Mouse (Mus musculus): Measurements from ENCODE around the gene Sfrp2.

The Sfrp2 gene

DNA sequence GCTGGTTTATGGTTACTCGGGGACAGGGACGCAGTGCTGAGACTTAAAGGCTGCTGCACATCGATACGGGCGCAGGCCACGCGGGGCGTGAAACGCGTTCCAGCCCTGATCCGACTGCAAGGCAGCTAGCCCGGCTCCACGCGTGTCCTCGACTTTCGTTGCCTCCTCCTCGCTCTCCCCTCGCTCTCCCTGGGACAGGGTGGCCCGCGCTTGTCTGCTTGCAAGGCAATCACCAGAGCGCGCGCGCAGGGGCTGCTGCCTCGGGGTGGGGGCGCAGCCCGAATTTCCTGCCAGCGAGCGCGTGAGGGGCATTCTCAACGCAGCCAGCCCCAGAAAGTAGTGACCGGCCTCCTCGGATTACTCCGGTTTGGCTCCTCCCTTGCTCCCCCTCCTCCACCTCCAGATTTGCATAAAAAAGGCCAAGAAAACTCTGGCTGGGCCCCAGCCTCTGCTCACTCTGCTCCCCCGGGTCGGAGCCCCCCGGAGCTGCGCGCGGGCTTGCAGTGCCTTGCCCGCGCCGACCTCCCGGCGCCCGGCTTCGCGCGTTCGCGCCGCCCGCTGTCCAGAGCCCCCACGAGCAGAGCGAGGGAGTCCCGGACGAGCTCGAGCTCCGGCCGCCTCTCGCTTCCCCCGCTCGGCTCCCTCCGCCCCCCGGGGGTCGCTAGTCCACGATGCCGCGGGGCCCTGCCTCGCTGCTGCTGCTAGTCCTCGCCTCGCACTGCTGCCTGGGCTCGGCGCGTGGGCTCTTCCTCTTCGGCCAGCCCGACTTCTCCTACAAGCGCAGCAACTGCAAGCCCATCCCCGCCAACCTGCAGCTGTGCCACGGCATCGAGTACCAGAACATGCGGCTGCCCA lies at the start of gene Sfrp2:
Gene Sfrp2, plus strand, starts transcription at position 451 of the 855 bp plus-strand sequence.
- peak in 1 of 2 experiments; percentile 29 for DNase-seq (ENCODE audit: low spot score in 2 of 2)

DNA sequence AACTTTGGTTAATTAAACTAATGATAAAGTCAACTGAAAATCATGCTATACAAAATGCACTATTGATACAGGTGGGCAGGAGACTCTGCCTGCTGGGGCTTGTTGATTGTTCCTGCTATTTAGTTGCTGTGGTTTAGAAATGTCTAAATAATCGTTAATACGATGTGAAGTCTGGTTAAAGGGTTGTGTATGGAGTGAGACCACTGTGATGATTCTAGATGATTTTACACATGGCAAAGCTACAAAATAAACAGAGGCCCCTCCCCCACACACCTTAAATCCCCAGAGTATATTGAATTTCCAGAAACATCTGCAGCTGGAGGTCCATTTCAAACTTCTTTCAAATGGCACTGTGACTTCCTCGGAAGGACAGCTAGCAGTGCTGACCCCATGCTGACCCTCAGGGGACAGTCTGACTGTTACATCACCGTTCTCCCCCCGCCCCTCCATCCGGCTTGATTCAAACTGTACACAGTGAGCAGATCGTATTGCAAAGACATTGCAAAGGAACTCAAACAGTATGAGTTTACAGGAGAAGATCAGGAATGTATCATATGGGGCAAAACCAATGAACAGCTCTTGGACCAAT lies 48.4 kb upstream of the Sfrp2 start:
- no peak for DNase-seq (ENCODE audit: low spot score in 2 of 2)

- DNase-seq (ENCODE audit: low spot score in 2 of 2) = no peak
These were observed 47.5 kb upstream of the Sfrp2 start for GRCm38 (mm10) chr3:83718662-83719061.

DNA sequence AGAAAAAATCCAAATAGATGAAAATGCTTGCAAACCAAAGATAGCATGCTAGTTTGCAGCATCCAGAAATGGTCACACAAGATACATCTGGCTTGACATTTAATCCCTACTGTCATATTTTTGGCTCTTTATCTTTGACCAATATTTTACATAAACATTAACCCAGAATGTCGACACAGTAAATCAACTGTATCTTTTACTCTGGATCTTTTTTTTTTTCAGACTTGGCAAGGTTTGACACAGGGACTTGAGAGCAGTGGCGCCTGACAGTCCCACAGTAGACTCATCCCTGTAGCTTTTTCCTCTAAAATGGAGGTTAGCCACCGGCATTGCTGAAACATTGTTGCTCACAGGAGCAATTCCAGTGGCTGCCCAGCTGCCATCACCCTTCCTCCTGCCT lies 37.9 kb upstream of the Sfrp2 start:
- DNase-seq (ENCODE audit: low spot score in 2 of 2) = no peak

- no peak for DNase-seq (ENCODE audit: low spot score in 2 of 2)
These were observed 37.3 kb upstream of the Sfrp2 start for GRCm38 (mm10) chr3:83728675-83729390.

DNA sequence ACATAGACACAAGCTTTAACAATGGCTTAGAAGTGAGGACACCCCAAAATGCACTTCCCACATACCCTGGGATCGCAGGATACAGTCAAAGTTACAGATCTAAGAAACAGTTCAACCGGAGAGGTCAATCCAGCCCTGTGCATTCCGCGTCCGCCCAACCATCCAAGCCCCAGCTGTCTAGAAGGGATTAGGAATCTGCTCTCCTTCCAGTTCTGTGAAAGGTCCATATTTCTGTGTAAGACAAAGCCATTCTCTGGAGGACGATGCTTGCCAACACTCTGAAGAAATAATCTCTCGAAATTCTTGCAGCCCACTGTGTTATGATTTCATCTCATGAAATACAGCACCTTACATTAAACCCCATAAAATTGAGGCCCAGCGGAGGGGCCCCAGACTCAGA lies 32.1 kb upstream of the Sfrp2 start:
- no peak for DNase-seq (ENCODE audit: low spot score in 2 of 2)

- no peak for DNase-seq (ENCODE audit: low spot score in 2 of 2)
These were observed 29.1 kb upstream of the Sfrp2 start for GRCm38 (mm10) chr3:83736980-83737379.

DNA sequence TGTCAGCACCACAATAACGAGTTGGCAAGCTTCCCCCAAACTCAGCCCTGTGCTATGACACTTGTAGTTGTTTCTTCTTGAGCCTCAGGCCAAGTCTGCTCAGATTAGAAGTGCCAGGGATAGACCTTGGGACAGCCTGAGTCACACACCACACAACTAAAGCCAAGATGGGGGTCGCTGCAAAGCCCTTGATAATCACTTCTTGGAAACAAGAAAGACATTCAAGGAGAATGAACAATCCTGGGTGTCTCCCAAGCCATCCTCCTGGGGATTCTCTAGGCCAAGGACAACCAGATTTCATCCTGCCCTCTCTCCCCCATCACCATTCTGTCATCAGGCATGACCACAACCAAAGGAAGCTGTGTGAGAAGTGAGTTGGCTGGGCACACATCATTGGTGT lies 25.9 kb upstream of the Sfrp2 start:
- no peak for DNase-seq (ENCODE audit: low spot score in 2 of 2)

DNA sequence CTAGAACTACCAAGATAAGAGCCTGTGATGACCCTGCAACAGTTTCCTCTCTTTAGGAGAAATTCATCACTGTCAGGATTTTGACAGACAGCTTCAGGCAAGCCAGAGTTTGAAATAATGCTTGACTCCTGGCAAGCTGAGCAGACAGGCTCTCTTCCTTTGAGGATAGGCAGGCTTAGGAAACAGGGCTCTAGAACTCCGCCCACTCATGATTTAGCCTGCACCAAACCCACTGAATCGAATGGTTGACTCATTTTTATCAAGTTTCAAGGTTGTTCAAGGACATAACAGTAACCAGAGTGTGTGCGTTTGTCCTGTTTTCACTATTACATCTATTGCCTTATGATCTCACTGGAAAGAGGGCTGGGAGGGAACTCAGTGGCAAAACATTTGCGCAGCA lies 18.8 kb upstream of the Sfrp2 start:
- no peak for DNase-seq (ENCODE audit: low spot score in 2 of 2)

DNA sequence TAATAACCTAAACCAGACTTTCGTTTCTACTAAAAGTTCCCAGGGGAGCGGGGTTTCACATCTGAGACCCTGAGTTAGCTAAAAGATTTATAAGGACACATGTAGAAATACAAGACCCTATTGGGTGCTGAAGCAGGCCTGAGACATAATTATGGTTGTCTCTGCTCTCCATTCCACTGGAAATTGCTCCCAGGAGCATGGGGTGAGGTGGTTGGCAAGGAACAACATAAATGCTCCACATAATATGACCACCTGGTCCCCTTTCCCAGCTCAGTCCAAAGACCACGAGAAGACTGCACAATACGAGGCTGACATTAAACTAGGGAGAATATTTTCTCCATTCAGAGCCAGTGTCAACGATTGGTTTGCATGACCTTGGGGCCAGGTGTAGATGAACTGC lies 18.2 kb upstream of the Sfrp2 start:
- no peak for DNase-seq (ENCODE audit: low spot score in 2 of 2)

DNA sequence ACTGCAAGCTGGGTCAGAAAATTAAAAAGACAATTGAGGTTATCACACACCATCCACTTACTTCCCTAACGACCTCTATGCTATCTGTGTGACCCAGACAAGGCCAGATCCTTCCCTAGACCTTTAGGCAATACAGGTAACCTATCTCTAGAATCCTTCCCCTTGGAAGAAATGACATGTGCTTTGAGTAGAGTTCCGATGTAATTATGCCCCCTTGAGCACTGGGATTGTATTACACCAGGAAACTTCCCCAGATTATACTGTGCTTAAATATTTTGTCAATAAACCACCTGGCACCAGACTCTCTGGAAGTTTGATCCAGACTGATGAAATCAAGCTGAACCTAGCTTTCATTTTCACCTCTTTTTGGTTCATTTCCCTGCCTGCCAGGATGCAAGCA lies 14.5 kb upstream of the Sfrp2 start:
- DNase-seq (ENCODE audit: low spot score in 2 of 2) = no peak

DNA sequence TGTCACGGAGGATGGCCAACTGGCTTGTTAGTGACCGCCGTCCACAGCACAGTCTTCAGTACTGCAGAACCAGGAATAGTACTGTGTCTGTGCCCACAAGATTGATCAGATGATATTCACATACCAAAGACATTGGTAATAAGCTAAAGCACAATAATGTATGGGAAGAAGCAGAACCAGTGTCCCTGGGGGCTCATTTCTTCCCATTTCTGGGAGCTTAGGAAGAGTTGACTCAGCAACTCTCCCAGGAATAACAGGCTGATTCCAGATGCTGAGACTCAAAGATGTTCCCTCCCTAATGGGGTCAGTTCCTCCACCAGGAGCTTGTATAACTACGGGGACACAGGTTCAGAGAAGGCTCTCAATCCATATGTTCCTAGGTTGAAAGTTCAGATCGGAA lies 13.9 kb upstream of the Sfrp2 start:
- no peak for DNase-seq (ENCODE audit: low spot score in 2 of 2)

- DNase-seq (ENCODE audit: low spot score in 2 of 2) = no peak
These were observed 11.0 kb upstream of the Sfrp2 start for GRCm38 (mm10) chr3:83755043-83755635.

DNA sequence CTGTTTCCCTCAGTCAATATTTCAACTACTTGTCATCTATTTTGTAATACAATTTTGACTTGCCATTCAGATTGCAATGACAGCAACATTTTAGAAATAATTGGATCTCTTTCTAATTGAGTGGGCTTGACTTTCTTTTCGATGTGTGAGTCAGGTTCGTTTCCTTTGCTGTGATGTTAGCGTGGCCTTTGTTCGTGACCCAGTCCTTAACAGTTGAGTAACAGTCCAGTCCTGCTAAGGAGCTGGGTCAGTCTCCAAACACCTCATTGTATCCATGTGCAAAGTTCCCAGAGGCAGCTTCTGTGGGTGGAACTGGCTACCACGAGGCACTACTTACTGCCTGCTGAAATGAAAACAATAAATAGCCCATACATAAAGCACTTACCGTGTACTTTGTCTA lies 10.5 kb upstream of the Sfrp2 start:
- no peak for DNase-seq (ENCODE audit: low spot score in 2 of 2)

GRCm38 (mm10) chr3:83762361-83762760 lies 3.8 kb upstream of the Sfrp2 start:
- DNase-seq (ENCODE audit: low spot score in 2 of 2) = no peak

DNA sequence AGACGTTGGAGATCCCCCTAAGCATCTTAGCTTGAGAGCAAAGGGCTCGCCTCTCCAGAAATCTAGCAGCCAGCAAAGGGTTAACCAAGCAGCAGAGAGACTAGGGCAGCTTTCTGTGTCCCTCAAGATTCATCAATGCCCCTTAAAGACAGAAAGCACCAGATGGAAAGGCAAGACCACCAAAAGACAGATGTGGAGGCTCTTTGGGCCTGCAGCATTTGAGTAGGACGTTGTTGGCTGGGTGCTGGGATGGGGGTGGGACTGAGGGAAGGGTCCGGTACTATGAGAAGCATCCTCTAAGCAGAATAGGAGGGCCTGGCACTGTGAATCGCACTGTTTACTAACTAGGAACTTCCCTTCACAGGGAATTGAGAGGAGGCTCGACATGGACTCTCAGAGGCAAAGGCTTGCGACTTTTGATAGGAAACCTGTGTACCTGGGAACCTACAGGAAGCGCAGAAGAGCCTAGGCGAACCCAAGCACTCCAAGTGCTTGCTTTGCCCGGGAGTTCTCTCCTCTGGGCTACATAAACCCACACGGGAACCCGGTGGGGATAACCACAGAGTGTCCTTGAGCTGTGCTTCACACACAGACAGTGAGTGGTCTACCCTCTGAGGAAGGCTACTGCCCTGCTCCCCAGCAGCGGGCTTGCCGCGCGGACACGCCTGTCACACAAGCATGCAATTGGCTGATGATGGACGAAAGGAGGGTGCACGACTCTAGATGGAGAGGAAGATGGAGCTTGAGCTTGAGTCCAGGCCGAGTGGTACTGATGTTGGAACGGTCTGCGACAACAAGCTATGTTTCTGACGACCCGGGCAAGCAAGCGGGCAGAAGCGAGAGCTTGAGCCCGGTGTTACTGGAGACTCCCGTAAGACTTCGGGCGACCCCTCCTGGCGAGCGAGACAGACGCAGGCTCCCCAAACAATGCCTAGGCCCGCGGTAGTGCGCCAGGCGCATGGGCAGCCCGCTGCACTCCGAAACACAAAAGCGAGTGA lies 2.3 kb upstream of the Sfrp2 start:
- peak; percentile 45 to 77 for DNase-seq (ENCODE audit: low spot score in 2 of 2)

- no peak for DNase-seq (ENCODE audit: low spot score in 2 of 2)
These were observed 577 bp downstream of the Sfrp2 start for GRCm38 (mm10) chr3:83766726-83767070.

- DNase-seq (ENCODE audit: low spot score in 2 of 2) = no peak
These were observed 1.0 kb downstream of the Sfrp2 start for GRCm38 (mm10) chr3:83767121-83767520.

DNA sequence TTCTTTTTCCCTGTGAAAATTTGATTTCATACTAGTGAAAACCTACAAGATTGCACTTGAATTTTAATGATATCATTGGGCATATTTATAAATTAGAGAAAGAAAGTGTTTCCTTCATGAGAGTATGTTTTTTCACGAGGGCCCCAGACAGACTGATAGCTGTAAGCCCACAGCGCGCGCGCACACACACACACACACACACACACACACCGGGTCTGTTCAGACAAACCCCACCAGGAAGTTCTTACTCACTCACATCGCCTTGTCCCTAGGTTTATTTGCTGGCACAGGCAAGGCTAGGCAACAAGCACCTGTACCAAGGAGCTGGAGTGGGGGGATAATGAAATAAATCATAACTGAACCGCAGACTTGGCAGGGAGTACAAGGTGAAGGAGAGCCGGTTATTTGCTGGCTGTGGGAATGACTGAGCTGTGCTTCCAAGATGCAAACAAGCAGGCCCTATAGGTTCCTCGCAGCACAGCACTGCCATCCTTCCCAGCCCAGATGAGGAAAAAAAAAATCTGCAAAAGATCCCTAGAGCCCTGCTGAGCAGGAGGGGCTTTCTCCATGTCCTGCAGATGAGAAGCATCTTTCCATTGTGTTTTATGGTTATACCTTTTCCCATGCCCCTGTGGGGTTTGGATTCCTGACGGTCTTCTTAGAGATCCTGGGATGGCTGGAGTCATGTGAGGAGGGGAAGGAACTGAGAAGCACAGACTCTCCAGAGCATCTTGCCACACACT lies 2.3 kb downstream of the Sfrp2 start:
- DNase-seq (ENCODE audit: low spot score in 2 of 2) = no peak

DNA sequence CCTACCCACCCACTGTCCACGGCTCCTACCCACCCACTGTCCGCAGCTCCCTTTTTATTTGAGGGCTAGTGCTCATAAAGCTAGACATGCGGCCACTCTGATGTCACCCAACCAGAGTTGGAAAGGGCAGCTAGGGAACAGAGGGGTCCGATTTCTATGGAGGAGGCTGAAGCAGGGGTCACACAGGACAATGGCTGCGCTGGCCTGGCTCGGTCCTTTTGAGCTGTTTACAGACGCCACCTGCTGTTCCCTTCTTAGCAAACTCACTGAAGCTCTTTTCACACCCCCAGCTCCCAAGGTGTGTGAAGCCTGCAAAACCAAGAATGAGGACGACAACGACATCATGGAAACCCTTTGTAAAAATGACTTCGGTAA lies 2.9 kb downstream of the Sfrp2 start:
- no peak for DNase-seq (ENCODE audit: low spot score in 2 of 2)

Measured in frontal cortex, postnatal 14 days (tissue).